Mouse (Mus musculus) small intestine, adult 2 months (tissue): ENCODE results near the gene Arsb. TPM values are rescaled to one million over a fixed set of nuclear protein-coding genes. Genes with fewer than 3 reads are reported as not detected.

Source experiments
- H3K27ac ChIP-seq: fragments of 200-500 bp; 2 replicates; pipeline ENCODE4 v1.5.1; 2012; ENCODE audit warnings: low read depth, low read length, control low read depth, inconsistent platforms; ENCODE audit not compliant: insufficient read depth
- H3K27me3 ChIP-seq: fragments of 200-500 bp; 2 replicates; pipeline ENCODE4 v1.6.1; 2012; ENCODE audit warnings: mild to moderate bottlenecking, moderate library complexity, low read length, inconsistent platforms; ENCODE audit not compliant: control insufficient read depth, insufficient read depth
- H3K36me3 ChIP-seq: fragments of 200-500 bp; 2 replicates; pipeline ENCODE4 v1.6.1; 2012; ENCODE audit warnings: mild to moderate bottlenecking, low read length, control low read depth, inconsistent platforms; ENCODE audit not compliant: control insufficient read depth, insufficient read depth
- H3K4me1 ChIP-seq: fragments of 200-500 bp; 2 replicates; pipeline ENCODE4 v1.6.1; 2012; ENCODE audit warnings: low read length, inconsistent platforms, mixed read lengths; ENCODE audit not compliant: control insufficient read depth, insufficient read depth, insufficient read length
- H3K4me3 ChIP-seq: fragments of 200-500 bp; 2 replicates; pipeline ENCODE4 v1.5.1; 2012; ENCODE audit warnings: low read depth, mild to moderate bottlenecking, control low read depth, inconsistent platforms, low read length, moderate library complexity
- CTCF ChIP-seq: fragments of 200-500 bp; IDR thresholded peaks from 2 replicates; pipeline ENCODE4 v1.5.1; 2012; ENCODE audit warnings: low read depth, mild to moderate bottlenecking, control low read depth, inconsistent platforms, low read length, moderate library complexity, mixed read lengths; ENCODE audit not compliant: insufficient replicate concordance, insufficient read length; ENCODE audit errors: extremely low read depth
- POLR2A ChIP-seq: fragments of 200-500 bp; IDR thresholded peaks from 2 replicates; pipeline ENCODE4 v1.6.1; 2012; ENCODE audit warnings: low read depth, mild to moderate bottlenecking, control low read depth, inconsistent platforms, low read length, moderate library complexity
- WGBS: fragments of 180-500 bp; shearing (Covaris S2); methylation state at CpG from one replicate; pipeline ENCODE4 v1.1.7; 2018; 5-methylcytosine and 5-hydroxymethylcytosine counted together
- polyA plus RNA-seq: library from polyadenylated mRNA; depleted of rRNA; stranded (reverse); fragments of >200 nt; gene quantifications from 2 replicates; pipeline ENCODE4 v1.2.3, GENCODE M21; 2012

Arsb gene
- polyA plus RNA-seq, 1 experiment, result 6.3 TPM

- H3K27me3 ChIP-seq, result no peaks in the 10 kb centered on the region
- 35% methylated on average over 9 of the region's 9 CpGs for WGBS
- TF ChIP-seq POLR2A (no peak), CTCF (no peak)
These were observed 179.6 kb downstream of the Arsb start for GRCm38 (mm10) chr13:93950996-93951395.

GRCm38 (mm10) chr13:93951555-93951954 is 180.1 kb downstream of the Arsb start:
- H3K36me3 ChIP-seq, result no peaks in the 10 kb centered on the region
- H3K27me3 ChIP-seq, result no peaks in the 10 kb centered on the region
- H3K27ac ChIP-seq, result no peak overlapping the region
- H3K4me3 ChIP-seq, result no peak overlapping the region
- TF ChIP-seq CTCF, result no peak
- no peak for TF ChIP-seq POLR2A
- 37% methylated on average over 6 of the region's 6 CpGs for WGBS
- 0 out of 2 replicates have a peak, but pooled peaks cover 4% of the 10 kb centered on the region for H3K4me1 ChIP-seq

More at GRCm38 (mm10) chr13:93950996-93951395, 179.6 kb downstream of the Arsb start:
- H3K4me1 ChIP-seq, result 0 out of 2 replicates have a peak, but pooled peaks cover 4% of the 10 kb centered on the region
- no peak overlapping the region for H3K27ac ChIP-seq
- no peaks in the 10 kb centered on the region for H3K36me3 ChIP-seq
- H3K4me3 ChIP-seq, result no peak overlapping the region

- 61% methylated on average over 4 of the region's 4 CpGs for WGBS
- Histone ChIP-seq H3K4me1 (0 out of 2 replicates have a peak, but pooled peaks cover 4% of the 10 kb centered on the region), H3K27me3 (no peaks in the 10 kb centered on the region), H3K27ac (no peak overlapping the region), H3K4me3 (no peak overlapping the region), H3K36me3 (no peaks in the 10 kb centered on the region)
- no peak for TF ChIP-seq POLR2A
These were observed 181.0 kb downstream of the Arsb start for GRCm38 (mm10) chr13:93952466-93952865.

- Histone ChIP-seq H3K27ac (no peak overlapping the region), H3K36me3 (no peaks in the 10 kb centered on the region), H3K4me1 (no peaks in the 10 kb centered on the region), H3K27me3 (no peaks in the 10 kb centered on the region), H3K4me3 (no peak overlapping the region)
- 85% methylated on average over 8 of the region's 8 CpGs for WGBS
- no peak for TF ChIP-seq POLR2A
- no peak for TF ChIP-seq CTCF
These were observed 186.5 kb downstream of the Arsb start for GRCm38 (mm10) chr13:93957907-93958306.

GRCm38 (mm10) chr13:93966271-93966670 is 194.8 kb downstream of the Arsb start:
- H3K36me3 ChIP-seq, result no peaks in the 10 kb centered on the region
- TF ChIP-seq CTCF (no peak), POLR2A (no peak)
- H3K4me3 ChIP-seq, result no peak overlapping the region
- H3K4me1 ChIP-seq, result no peaks in the 10 kb centered on the region
- H3K27ac ChIP-seq, result no peak overlapping the region
- H3K27me3 ChIP-seq, result no peaks in the 10 kb centered on the region

GRCm38 (mm10) chr13:93967138-93967537 is 195.7 kb downstream of the Arsb start:
- H3K27ac ChIP-seq, result no peak overlapping the region
- no peaks in the 10 kb centered on the region for H3K36me3 ChIP-seq
- H3K4me3 ChIP-seq, result no peak overlapping the region
- H3K4me1 ChIP-seq, result no peaks in the 10 kb centered on the region
- 63% methylated on average over 9 of the region's 9 CpGs for whole genome bisulfite sequencing
- no peaks in the 10 kb centered on the region for H3K27me3 ChIP-seq
- no peak for TF ChIP-seq CTCF
- no peak for TF ChIP-seq POLR2A

GRCm38 (mm10) chr13:93970115-93970514 is 198.7 kb downstream of the Arsb start:
- WGBS, result 74% methylated on average over 5 of the region's 5 CpGs
- Histone ChIP-seq H3K4me3 (no peak overlapping the region), H3K4me1 (no peaks in the 10 kb centered on the region), H3K27me3 (no peaks in the 10 kb centered on the region), H3K27ac (no peak overlapping the region), H3K36me3 (no peaks in the 10 kb centered on the region)
- TF ChIP-seq CTCF, result no peak
- no peak for TF ChIP-seq POLR2A

- Histone ChIP-seq H3K4me1 (no peaks in the 10 kb centered on the region), H3K4me3 (no peak overlapping the region), H3K27ac (no peak overlapping the region), H3K36me3 (no peaks in the 10 kb centered on the region), H3K27me3 (no peaks in the 10 kb centered on the region)
- TF ChIP-seq POLR2A (no peak), CTCF (no peak)
- WGBS, result 73% methylated on average over 3 of the region's 3 CpGs
These were observed 201.0 kb downstream of the Arsb start for GRCm38 (mm10) chr13:93972423-93972822.
